Mouse (Mus musculus): ENCODE results near the gene Uxt.

- TF ChIP-seq POLR2A (IDR thresholded peaks at IDR 0.05; ENCODE audit: low read depth, low read length), result no peak
- no peak for TF ChIP-seq CTCF (conservative IDR thresholded peaks at IDR 0.05; ENCODE audit: insufficient read depth, insufficient read length, low read depth, low read length)
Measured at GRCm38 (mm10) chrX:20920249-20920843, 41.5 kb downstream of the Uxt start.
